Mouse (Mus musculus) lung, adult 18-20 months (tissue): ENCODE results near the gene Samd4.

Experiments
- DNase-seq, 2 experiments: peaks; one replicate each; pipeline ENCODE4 v3.0.0; 2022; ENCODE audit warnings: mixed read lengths in 2 of 2

Gene Samd4

DNA sequence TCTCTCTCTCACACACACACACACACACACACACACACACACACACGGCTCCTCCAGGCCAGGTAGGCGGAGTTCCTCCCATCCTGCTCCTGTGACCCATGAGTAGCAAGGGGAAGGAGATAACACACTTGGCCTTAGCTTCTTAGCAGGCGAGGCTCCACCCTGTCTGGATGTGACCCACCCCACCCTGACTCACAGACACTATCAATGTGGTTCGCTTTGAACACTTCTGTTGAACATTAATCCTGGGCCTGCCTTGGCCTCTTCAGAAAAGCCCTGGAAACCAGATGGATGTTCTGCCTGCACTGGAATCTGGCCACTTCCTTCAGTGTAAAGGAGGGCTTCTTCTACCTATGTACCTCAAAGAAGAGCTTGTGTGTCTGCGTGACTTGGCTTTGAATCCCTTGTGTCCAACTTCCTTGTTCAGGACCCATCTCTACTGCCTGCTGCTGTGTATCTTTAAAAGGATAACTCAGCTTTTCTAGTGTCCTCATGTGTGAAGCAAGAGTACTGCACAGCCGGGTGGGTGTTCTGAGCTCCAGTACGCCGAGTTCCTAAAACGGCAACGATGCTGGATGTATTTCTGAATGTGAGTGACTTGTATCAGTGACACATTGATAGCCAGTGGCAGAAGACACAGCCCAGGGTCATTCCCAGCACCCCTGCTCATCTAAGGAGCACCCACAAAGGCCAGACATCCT is 233.6 kb downstream of the Samd4 start:
- no peak for DNase-seq

DNA sequence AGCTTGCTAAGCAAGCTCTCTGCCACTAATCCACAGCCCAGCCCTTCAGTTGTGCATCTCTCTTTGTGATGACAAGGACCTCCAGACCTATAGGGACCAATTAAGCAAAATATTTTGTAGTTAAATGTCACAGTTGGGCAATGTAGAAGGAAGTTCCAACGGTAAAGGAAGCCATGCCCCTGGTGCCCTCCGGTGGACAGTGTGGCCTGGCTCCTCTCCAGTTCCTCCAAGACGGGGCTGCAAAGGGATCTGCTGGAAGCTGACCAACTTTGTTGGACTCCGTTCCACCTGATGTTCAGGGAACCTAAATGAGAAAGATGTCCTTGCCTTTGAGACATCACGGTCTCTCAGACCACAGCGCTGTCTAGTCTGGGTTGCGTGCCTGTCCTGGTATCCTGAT is 234.9 kb downstream of the Samd4 start:
- DNase-seq, result no peak

DNA sequence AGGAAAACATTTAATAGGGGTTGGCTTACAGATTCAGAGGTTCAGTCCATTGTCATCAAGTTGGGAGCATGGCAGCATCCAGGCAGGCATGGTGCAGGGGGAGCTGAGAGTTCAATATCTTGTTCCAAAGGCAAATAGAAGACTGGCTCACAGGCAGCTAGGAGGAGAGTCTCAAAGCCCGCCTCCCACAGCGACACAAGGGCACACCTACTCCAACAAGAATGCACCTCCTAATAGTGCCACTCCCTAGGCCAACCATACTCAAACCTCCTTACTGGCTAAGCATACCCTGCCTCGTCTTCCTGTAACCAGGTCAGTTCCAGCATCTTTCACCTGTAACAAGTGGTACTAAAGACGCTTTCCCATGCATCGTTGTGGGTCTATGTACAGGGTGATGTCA is 245.3 kb downstream of the Samd4 start:
- no peak for DNase-seq

DNA sequence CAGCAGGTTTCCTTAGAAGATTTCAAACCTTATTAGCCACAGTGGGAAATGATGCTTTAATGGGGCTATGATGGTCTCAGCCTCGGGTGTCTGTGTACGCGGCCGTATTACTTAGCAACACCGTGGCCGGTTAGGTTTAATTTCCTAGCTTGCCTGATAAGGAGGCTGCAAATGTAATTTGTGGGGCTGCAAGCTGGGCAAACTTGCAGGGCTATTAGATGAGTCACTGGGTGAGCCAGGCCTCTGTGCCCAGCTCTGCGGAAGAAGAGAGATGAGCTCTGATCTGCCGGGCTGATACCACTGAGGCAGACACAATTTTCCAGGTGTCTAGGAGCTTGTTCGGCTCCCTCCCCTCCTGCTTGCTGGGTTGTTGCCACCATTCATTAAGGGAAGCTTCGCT is 251.3 kb downstream of the Samd4 start:
- DNase-seq, result no peak

DNA sequence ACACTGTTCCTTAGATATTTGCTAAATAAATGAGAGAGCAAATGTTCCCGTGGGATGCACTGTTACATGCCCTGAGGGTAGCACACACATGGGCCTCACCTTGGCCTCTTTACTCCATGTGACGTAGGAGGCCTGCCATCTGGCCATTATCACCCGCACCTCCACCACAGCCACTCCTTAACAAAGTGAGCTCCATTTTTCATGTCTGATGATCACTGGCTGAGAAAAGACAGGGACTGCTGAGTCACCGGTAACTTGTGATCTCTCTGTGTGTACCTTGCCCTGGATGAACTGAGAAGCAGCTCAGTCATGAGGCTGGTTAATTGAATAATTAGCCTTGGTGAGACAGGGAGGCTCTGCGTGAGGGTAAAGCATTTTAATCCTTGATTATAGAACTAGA is 254.0 kb downstream of the Samd4 start:
- no peak for DNase-seq

DNA sequence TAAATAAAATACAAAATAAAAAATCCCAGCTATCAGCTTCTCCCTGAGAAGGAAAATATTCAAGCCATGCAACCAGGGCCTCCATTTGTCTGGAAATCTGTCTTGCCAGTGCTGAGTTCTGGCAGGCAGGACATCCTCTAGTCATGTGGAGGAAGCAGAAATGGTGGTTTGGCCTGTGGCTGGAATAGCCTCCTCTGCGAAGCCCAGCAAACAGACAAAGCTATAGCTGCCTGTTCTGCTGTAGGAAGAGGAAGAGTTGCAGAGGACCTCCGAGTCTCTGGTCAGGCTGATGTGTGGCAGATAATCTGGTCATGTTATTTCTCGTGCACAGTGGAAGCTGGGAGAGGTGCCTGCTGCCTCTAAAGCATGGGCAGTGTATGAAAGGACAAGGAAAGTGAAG is 256.2 kb downstream of the Samd4 start:
- DNase-seq, result no peak

DNA sequence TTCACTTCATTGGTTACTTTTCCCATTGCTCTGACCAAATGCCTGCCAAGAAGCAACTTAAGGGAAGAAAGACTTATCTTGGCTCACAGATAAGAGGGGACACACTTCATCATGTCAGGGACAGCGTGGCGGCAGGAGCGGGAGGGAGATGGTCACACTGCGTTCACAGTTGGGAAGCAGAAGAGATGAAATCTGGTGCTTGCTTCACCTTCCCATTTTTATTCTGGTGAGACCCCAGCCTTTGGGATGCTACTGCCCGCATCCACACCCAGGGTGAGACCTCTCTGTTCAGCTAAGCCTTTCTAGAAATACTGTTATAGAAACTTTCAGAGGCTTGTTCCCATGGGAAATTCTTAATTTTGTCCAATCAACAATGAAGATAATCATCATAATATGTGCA is 261.7 kb downstream of the Samd4 start:
- DNase-seq, result no peak

DNA sequence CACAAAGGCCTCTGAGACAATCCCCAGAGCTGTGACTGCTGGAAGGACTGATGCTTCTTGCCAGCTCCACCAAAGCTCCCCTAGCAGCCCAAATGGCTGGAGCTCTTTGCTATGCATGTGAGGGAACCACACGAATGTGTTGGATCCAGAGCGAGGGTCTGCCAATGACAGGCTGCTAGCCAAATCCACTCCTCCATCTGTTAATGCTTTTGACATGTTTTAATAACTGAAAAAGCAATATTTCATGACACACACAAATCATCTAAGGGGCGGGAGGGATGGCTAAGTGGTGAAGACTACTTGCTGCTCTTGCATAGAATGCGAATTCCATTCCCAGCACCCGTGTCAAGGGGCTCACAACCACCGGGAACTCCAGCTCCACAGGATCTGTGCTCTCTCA is 268.7 kb downstream of the Samd4 start:
- no peak for DNase-seq

DNA sequence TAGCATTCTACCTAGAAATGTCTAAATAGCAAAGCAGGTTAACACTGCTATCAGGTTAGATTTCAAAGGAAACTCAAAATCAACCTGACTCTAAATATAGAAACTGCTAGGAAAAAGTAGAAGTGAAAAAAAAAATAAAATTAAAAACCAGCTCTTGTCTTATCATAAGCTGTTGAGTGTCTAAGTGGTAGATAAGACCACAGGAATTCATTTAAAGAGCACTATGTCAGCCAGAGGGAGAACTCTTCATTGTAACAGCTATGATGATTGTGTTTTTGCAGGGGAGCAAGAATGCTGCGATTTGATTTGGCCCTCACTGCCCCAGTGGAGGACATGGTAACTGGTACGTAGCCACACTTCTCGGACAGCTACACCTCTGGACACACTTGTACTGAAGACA is 271.6 kb downstream of the Samd4 start:
- DNase-seq, result no peak
